Mouse (Mus musculus): ENCODE measurements around the gene Arf4. TPM values are rescaled to one million over a fixed set of nuclear protein-coding genes. Genes with fewer than 3 reads are reported as not detected.
"Not testable (repeated sequence)": the region's sequence is repeated elsewhere in the genome, so short reads cannot be mapped to it uniquely, and the experiment has no call there.

Arf4 gene
- polyA plus RNA-seq, 1 experiment, result 257 TPM

DNA sequence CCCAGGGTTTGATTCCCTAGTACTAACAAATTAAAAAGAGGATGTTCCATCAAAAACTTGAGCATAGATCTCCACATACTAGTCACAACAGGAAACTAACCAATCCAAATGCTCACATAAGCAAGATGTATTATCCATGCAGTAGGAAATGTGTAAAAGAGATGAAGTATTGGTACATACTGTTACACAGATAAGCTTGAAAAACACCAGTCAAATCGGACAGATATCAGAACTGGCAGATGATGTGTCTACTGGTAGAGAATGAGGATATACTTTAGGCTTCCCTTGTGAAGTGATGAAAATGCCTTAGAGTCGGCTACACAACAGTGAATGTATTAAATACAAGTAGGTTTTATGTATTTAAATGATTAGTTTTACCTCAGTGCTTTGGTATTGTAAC is 24.6 kb downstream of the Arf4 start:
- no peak for TF ChIP-seq CTCF (IDR thresholded peaks at IDR 0.05; ENCODE audit: borderline replicate concordance, extremely low read depth, insufficient read depth, insufficient read length)
- no peak for TF ChIP-seq POLR2A (IDR thresholded peaks at IDR 0.05; ENCODE audit: borderline replicate concordance, extremely low read depth, insufficient read depth, insufficient read length, poor library complexity, severe bottlenecking)
- DNase-seq (ENCODE audit: low read depth), result no peak

GRCm38 (mm10) chr14:26663851-26664250 is 26.0 kb downstream of the Arf4 start:
- DNase-seq (ENCODE audit: low read depth), result no peak
- TF ChIP-seq CTCF (IDR thresholded peaks at IDR 0.05; ENCODE audit: borderline replicate concordance, extremely low read depth, insufficient read depth, insufficient read length), result no peak
- no peak for TF ChIP-seq POLR2A (IDR thresholded peaks at IDR 0.05; ENCODE audit: borderline replicate concordance, extremely low read depth, insufficient read depth, insufficient read length, poor library complexity, severe bottlenecking)

DNA sequence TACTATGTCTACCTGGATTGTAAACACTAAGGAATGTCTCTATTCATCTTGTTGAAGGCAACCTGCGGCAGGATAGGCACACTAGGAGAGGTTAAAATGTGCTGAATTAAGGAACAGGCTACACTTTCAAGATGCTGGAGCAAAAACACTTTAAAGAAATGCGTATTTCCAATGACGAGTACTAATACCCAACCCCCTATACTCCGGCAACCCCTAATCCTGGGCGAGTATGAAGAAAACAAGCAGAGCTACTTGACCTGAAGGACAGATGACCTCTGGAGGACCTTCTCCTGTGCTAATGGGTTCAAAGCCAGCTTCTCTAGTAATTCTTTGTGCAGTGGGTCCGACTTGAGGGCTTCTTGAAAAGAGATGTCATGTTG is 30.1 kb downstream of the Arf4 start:
- no peak for DNase-seq (ENCODE audit: low read depth)
- TF ChIP-seq CTCF (IDR thresholded peaks at IDR 0.05; ENCODE audit: borderline replicate concordance, extremely low read depth, insufficient read depth, insufficient read length), result no peak
- TF ChIP-seq POLR2A (IDR thresholded peaks at IDR 0.05; ENCODE audit: borderline replicate concordance, extremely low read depth, insufficient read depth, insufficient read length, poor library complexity, severe bottlenecking), result no peak

- no peak for DNase-seq (ENCODE audit: low read depth)
- TF ChIP-seq POLR2A (IDR thresholded peaks at IDR 0.05; ENCODE audit: borderline replicate concordance, extremely low read depth, insufficient read depth, insufficient read length, poor library complexity, severe bottlenecking) (no peak), CTCF (IDR thresholded peaks at IDR 0.05; ENCODE audit: borderline replicate concordance, extremely low read depth, insufficient read depth, insufficient read length) (no peak)
Observed at GRCm38 (mm10) chr14:26668371-26669291, 30.8 kb downstream of the Arf4 start.

- peak; percentile 97 for DNase-seq (ENCODE audit: low read depth)
- TF ChIP-seq POLR2A (IDR thresholded peaks at IDR 0.05; ENCODE audit: borderline replicate concordance, extremely low read depth, insufficient read depth, insufficient read length, poor library complexity, severe bottlenecking) (peak; percentile 71; the same call in 1 of the 2 replicates), CTCF (IDR thresholded peaks at IDR 0.05; ENCODE audit: borderline replicate concordance, extremely low read depth, insufficient read depth, insufficient read length) (no peak)
Observed at GRCm38 (mm10) chr14:26669292-26670073, 31.6 kb downstream of the Arf4 start, which contains the start of gene Pde12. Pde12 (minus strand) TSS chr14:26669883.

GRCm38 (mm10) chr14:26670964-26671363 is 33.1 kb downstream of the Arf4 start:
- TF ChIP-seq POLR2A (IDR thresholded peaks at IDR 0.05; ENCODE audit: borderline replicate concordance, extremely low read depth, insufficient read depth, insufficient read length, poor library complexity, severe bottlenecking), result no peak
- no peak for TF ChIP-seq CTCF (IDR thresholded peaks at IDR 0.05; ENCODE audit: borderline replicate concordance, extremely low read depth, insufficient read depth, insufficient read length)
- no peak for DNase-seq (ENCODE audit: low read depth)

DNA sequence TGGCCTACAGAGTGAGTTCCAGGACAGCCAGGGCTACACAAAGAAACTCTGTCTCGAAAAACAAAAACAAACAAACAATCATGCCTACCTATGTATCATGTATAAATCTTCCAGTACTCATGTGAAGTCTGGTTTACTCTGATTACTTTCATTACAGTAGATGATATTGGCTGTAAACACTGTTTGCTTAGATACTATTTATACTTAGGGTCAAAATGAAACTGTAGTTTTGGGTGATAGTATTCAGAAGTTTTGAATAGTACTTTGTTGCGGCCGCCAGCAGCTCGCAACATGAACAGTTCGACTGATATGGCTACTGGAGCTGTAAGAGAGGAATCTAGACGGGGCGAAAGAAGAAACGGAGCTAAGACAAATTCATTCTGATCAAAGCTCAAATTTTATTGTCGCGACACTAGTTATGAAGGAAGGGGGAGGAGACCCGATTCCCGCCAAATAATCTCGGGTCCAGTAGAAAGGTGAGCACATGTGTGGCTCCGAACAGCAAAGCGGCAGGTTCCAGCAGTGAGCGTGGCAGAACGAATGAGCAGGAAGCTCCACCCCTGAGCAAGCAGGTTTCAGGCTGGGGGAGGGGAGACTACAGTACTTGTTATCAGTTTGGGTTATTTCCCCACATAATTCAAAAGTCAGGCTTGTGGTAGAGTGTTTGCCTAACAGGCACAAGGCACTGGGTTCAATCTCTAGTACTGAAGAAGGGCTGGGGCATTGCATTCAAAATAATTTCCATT is 34.2 kb downstream of the Arf4 start:
- not testable (repeated sequence) for DNase-seq (ENCODE audit: low read depth)

- not testable (repeated sequence) for DNase-seq (ENCODE audit: low read depth)
Observed at GRCm38 (mm10) chr14:26674476-26675169, 36.7 kb downstream of the Arf4 start.

GRCm38 (mm10) chr14:26675371-26675770 is 37.5 kb downstream of the Arf4 start:
- DNase-seq (ENCODE audit: low read depth), result peak; percentile 10
- TF ChIP-seq POLR2A (IDR thresholded peaks at IDR 0.05; ENCODE audit: borderline replicate concordance, extremely low read depth, insufficient read depth, insufficient read length, poor library complexity, severe bottlenecking) (no peak), CTCF (IDR thresholded peaks at IDR 0.05; ENCODE audit: borderline replicate concordance, extremely low read depth, insufficient read depth, insufficient read length) (peak; percentile 34; the same call in 1 of the 2 replicates)

DNA sequence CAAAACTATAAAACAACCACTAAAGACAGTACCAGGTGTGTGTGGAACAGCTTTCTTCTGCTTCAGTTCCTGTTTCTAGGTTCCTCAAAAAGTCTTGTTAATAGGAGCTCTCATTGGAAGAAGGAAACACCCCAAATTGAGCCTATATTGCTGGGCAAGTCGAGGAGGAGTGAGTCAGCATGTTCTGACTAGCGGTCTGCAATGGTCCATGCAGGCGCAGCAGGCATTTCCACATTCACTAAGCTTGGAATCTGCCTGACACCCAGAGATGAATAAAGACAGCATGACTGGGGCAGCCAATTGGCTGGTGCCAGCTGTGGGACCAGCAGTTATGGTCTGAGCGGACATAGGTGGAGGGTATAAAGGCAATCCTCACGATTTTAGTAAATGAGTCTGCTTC is 37.9 kb downstream of the Arf4 start:
- DNase-seq (ENCODE audit: low read depth), result no peak
- no peak for TF ChIP-seq CTCF (IDR thresholded peaks at IDR 0.05; ENCODE audit: borderline replicate concordance, extremely low read depth, insufficient read depth, insufficient read length)
- no peak for TF ChIP-seq POLR2A (IDR thresholded peaks at IDR 0.05; ENCODE audit: borderline replicate concordance, extremely low read depth, insufficient read depth, insufficient read length, poor library complexity, severe bottlenecking)

DNA sequence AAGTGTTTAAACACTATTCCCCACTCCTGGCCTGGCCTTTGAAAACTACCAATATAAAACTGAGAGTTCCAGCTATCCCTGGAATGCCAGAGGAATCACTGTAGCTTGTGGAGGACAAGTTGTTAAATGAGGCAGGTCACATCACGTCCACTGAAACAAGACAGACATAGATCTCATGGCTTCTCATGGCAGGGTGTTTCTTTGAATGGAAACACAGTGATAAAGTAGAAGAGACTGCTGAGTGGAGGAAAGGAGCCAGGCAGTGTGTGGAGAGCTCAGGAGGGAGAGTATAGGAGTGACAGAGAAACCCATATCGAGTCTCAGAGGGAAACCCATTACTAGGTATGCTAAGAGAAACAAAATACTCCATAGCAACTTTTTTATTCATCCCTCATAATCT is 52.9 kb downstream of the Arf4 start:
- no peak for DNase-seq (ENCODE audit: low read depth)
- TF ChIP-seq CTCF (IDR thresholded peaks at IDR 0.05; ENCODE audit: borderline replicate concordance, extremely low read depth, insufficient read depth, insufficient read length) (no peak), POLR2A (IDR thresholded peaks at IDR 0.05; ENCODE audit: borderline replicate concordance, extremely low read depth, insufficient read depth, insufficient read length, poor library complexity, severe bottlenecking) (no peak)

All from brain, embryonic 14.5 days (tissue).